ENCODE assay signal across 10 mouse cellular contexts in the genomic region with DNA sequence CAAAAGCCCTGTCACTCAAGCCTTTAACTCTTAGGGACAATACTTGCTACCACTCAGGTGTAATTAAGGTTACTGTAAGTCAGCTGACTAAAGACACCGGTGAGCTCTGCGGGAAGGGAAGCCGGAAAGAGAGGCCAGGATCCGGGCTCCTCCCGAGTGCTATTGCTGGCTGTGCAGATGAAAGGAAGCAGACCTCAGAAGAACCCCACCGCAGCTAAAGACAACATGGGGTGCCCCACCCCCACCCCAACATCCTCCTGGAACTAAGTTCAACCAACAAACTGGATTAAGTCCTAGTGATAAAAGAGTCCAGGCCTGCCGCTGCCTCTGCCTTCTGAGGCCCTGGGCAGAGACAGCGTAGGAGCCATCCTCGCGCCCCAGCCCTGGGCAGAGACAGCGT.
DNase-seq lines count a peak whose midpoint lies in the region; ATAC-seq and TF ChIP-seq lines count a peak whose summit lies in the region.
"Had no signal": no experiment of that assay in that cellular context is flagged by ENCODE, and none has a peak within 500 bp of the region (broad histone marks: within the 10 kb centered on the region; RNA-seq: fewer than 3 reads in every experiment).

No protein-coding gene starts in this region.

- no peaks in the 10 kb centered on the region for H3K9me3 ChIP-seq in intestine, embryonic 16.5 days (ENCODE audit: control insufficient read depth, low read length)
- H3K9me3 ChIP-seq: limb, embryonic 12.5 days; neural tube, embryonic 13.5 days had no signal

- no peak for DNase-seq in gastrocnemius, adult 2 months
- DNase-seq in gastrocnemius, postnatal 36 days, result no peak
- DNase-seq in ovary, postnatal 36 days (ENCODE audit: low spot score), result peak; percentile 34
- no peak for DNase-seq in ovary, postnatal 10 days (ENCODE audit: low spot score)
- DNase-seq in yolk sac, embryonic 10.5 days (ENCODE audit: low spot score), result peak; percentile 25
- no peak for DNase-seq in urinary bladder, postnatal 10 days (ENCODE audit: low spot score)
- DNase-seq in frontal cortex, postnatal 25 days (ENCODE audit: low spot score in 2 of 2), result no peak

- no peaks in the 10 kb centered on the region for H3K36me3 ChIP-seq in intestine, embryonic 16.5 days (ENCODE audit: control insufficient read depth, insufficient read depth, low read length)
- H3K36me3 ChIP-seq: limb, embryonic 12.5 days; neural tube, embryonic 13.5 days had no signal

- intact Hi-C loops in gastrocnemius, adult 2 months (cut with DNase I), result loop anchor here (5.0 kb wide), 1 partner anchor 160 kb away; no protein-coding TSS in a partner anchor
- intact Hi-C loops in gastrocnemius, postnatal 36 days (cut with DNase I), result no loop called here

- H3K4me1 ChIP-seq in intestine, embryonic 16.5 days (ENCODE audit: control insufficient read depth, insufficient read depth, low read length), result peaks cover 11% of the 10 kb centered on the region

- 38% methylated on average over 11 of the region's 11 CpGs for WGBS in intestine, embryonic 16.5 days

- no peak overlapping the region for H3K4me2 ChIP-seq in intestine, embryonic 16.5 days (ENCODE audit: low read depth, low read length)
- H3K4me2 ChIP-seq: limb, embryonic 12.5 days; neural tube, embryonic 13.5 days had no signal

- ATAC-seq in intestine, embryonic 16.5 days, result peak; percentile 66; the same call in 1 of the 2 replicates

- H3K27me3 ChIP-seq in intestine, embryonic 16.5 days (replicated peaks; ENCODE audit: control insufficient read depth, insufficient read depth, low read length), result no peaks in the 10 kb centered on the region

- TF ChIP-seq CTCF in gastrocnemius, adult 2 months (IDR thresholded peaks at IDR 0.05), result no peak

- no peak overlapping the region; the same call in 1 of the 2 replicates for H3K9ac ChIP-seq in intestine, embryonic 16.5 days (ENCODE audit: low read depth, low read length)
- H3K9ac ChIP-seq: limb, embryonic 12.5 days; neural tube, embryonic 13.5 days had no signal

- H3K4me3 ChIP-seq in gastrocnemius, adult 2 months, result peak overlapping the region; percentile 81
- no peak overlapping the region for H3K4me3 ChIP-seq in intestine, embryonic 16.5 days (ENCODE audit: low read length)
- H3K4me3 ChIP-seq: limb, embryonic 12.5 days; neural tube, embryonic 13.5 days had no signal

- H3K27ac ChIP-seq in gastrocnemius, adult 2 months, result peak overlapping the region; percentile 88
- H3K27ac ChIP-seq in intestine, embryonic 16.5 days (ENCODE audit: low read length), result no peak overlapping the region
- H3K27ac ChIP-seq: limb, embryonic 12.5 days; neural tube, embryonic 13.5 days had no signal

Comparison
In these comparisons a context has a peak if more than half of its experiments do, and no peak if none do; other contexts are left out.
1. DNase-seq: peak in ovary, postnatal 36 days (single experiment) and yolk sac, embryonic 10.5 days (single experiment); none in gastrocnemius, adult 2 months (single experiment), gastrocnemius, postnatal 36 days (0 of 2), ovary, postnatal 10 days (single experiment), urinary bladder, postnatal 10 days (single experiment) and frontal cortex, postnatal 25 days (0 of 2).